Mouse (Mus musculus) regulatory T cell (primary cell): ENCODE data around the gene Atp23.

Experiments used
- in situ Hi-C: fragments of 300-600 bp; cut with MboI, MseI; formaldehyde crosslinking; loops from one replicate; pipeline ENCODE4 v1.15.1; 2025; ENCODE audit warnings: high pct_unique_total_duplicates

Atp23 gene

DNA sequence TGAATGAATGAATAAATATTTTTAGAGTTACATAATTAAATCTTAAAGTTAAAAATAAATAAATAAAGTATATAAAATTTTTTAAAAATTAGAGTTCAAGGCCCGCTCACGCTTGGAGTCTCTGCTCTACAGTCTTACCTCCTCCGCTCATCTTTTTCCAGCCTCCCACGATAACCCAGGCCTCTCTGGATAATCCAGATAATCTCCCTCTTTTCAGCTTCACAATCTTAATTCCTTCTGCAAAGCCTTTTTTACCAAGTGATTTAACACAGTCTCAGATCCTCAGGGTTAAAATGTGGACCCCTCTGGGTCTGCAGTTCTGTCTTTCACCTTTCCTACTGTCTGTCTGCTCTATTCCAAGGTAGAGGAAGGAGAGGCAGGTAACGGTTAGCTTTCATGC lies 13.1 kb upstream of the Atp23 start:
- in situ Hi-C loops = loop anchor here (10.0 kb wide), 1 partner anchor 121 kb away; the partner anchor contains the start of gene Tsfm

DNA sequence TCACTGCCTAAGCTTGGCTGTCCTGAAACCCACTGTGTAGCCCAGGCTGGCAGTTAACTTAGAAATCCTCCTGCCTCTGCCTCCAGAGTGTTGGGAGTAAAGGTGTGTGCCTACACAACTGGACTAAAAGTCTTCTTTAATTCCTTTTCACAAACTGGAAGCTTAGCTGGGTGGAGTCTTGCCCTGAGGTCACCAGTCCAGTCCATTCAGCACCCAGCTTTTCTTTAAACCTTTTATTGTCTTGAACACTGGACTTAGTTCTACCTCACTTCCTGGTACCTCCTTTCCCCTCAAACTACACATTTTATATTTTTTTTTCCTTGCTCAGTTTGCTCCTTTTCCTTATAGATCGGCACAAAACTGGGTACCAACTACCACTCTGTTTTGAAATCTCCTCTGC lies 10.3 kb upstream of the Atp23 start:
- in situ Hi-C loops = loop anchor here (10.0 kb wide), 1 partner anchor 123 kb away; the partner anchor contains the start of gene Tsfm

DNA sequence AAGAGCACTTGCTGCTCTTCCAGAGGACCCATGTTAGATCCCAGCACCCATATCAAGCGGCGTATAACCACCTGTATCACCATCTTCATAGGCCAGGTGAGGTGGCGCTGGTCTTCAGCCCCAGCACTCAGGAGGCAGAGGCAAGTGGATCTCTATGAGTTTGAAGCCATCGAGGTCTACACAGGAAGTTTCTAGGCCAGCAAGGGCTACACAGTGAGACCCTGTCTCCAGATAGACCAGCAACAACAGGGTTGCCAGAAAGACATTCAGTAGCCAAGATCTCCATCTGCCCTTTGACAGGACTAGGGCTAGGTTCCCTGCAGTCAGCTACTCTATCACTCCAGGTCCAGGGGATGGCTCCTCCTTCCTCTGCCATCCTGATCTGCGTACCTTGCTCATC lies 5.7 kb upstream of the Atp23 start:
- in situ Hi-C loops = no loop called here

GRCm38 (mm10) chr10:126905650-126906075 lies 4.5 kb upstream of the Atp23 start:
- in situ Hi-C loops = no loop called here

DNA sequence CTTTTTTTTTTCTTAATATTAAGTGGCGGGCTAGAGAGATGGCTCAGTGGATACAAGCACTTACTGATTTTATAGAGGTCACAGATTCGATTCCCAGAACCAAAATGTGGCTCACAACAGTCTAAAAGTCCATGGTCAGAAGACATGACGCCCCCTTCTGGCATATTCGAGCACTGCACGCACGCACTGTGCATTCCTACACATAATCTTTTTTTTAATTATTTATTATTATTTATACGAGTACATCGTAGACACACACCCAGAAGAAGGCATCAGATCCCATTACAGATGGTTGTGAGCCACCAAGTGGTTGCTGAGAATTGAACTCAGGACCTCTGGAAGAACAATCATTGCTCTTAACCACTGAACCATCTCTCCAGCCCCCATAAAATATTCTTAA lies 3.9 kb upstream of the Atp23 start:
- in situ Hi-C loops = no loop called here

GRCm38 (mm10) chr10:126904221-126904620 lies 3.1 kb upstream of the Atp23 start:
- in situ Hi-C loops = no loop called here

- in situ Hi-C loops = no loop called here
Measured at GRCm38 (mm10) chr10:126901488-126901843, 311 bp upstream of the Atp23 start.

DNA sequence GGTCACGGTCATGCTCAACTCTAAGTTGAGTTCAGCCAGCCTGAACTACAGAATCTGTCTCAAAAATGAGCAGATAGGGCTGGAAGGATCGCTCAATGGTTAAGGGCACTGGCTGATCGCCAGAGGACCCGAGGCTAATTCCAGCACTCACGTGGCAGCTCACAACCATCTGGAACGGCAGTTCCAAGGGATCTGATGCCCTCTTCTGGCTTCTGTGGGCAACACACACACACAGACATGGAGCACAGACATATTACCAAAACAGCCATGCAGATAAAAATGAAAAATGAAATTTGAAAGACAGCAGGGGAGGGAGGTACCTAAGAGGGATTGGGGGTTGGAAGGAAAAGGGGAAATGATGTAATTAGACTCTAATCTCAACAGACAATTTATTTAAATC lies 5.3 kb downstream of the Atp23 start:
- in situ Hi-C loops = no loop called here

DNA sequence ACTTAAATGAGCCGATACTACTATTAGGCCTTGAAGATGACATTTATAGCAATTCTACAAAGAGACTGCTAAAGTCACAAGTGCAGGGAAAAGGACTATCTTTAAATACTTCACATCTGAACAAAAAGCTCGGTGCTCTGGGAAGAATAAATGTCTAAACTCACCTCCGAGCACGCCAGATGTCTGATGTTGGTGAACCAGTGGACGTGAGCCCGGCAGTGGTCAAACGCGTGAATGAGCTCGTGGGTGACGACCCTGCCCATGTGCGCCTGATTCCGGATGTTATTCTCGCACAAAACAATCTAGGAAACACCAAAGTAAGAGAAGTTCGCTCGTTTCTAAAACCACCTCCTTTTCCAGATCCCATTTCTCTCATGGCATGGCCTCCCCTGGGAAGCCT lies 7.1 kb downstream of the Atp23 start:
- in situ Hi-C loops = no loop called here

GRCm38 (mm10) chr10:126893145-126893544 lies 8.0 kb downstream of the Atp23 start:
- in situ Hi-C loops = no loop called here

GRCm38 (mm10) chr10:126873755-126874154 lies 27.4 kb downstream of the Atp23 start:
- in situ Hi-C loops = no loop called here

GRCm38 (mm10) chr10:126872256-126872655 lies 28.9 kb downstream of the Atp23 start:
- in situ Hi-C loops = no loop called here

- in situ Hi-C loops = no loop called here
Measured at GRCm38 (mm10) chr10:126869372-126870318, 31.5 kb downstream of the Atp23 start.

DNA sequence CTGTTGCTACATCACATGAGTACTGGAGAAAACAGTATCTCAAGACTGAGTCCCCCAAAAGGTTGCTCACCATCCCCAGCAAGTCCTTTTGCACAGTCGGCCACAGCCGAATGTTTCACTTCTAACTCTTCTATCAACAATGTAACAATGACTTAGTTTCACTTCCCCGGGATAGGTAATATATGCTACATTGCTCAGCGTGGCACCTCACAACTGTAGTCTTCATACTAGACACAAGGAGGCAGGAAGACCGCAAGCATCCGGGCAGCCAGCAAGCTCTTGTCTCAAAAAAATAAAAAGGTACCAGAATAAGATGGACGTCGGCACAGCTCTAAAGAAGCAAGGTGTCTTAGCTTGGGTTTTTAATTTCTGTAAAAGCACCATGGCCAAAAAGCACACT lies 35.9 kb downstream of the Atp23 start:
- in situ Hi-C loops = no loop called here

- in situ Hi-C loops = no loop called here
Measured at GRCm38 (mm10) chr10:126862193-126862592, 39.0 kb downstream of the Atp23 start.

DNA sequence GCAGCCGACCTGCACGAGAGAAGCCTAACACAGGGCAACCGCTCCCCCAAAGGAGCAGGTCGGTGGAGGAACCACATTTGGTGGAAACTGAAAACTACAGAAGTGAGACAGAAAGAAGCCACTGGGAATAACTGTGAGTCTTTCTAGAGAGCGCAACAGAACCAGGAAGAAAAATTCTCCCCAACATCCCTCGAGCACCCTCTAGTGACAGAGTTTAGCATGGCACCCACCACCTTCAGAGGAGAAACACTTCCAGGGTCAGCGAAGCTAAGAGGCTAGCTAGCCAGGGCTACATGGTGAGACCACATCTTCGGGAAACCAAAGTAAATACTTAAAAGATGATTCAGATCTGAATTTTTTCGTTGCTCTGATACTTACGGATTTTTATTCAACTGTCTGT lies 47.9 kb downstream of the Atp23 start:
- in situ Hi-C loops = no loop called here

- in situ Hi-C loops = no loop called here
Measured at GRCm38 (mm10) chr10:126845309-126845911, 55.7 kb downstream of the Atp23 start.

GRCm38 (mm10) chr10:126844689-126845088 lies 56.5 kb downstream of the Atp23 start:
- in situ Hi-C loops = no loop called here

DNA sequence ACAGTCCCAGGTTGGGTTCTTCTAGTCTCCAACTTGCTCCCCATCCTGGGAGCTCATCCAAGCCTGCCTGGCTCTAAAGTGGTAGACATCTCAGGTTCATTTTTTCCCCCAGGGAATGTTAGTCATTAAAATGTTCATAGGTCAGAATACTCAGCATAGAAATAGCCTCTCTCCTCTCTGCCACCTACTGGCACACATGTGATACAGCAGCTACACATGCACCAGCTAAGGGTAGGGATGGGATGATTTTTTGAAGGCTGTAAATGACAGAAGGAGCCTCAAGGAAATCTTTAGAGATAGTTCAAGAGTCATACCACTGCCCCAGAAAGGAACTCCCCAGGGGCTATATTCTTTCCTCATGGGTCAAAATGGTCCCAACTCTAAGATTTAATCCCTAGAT lies 60.9 kb downstream of the Atp23 start:
- in situ Hi-C loops = no loop called here

- in situ Hi-C loops = no loop called here
Measured at GRCm38 (mm10) chr10:126833006-126833405, 68.1 kb downstream of the Atp23 start.

DNA sequence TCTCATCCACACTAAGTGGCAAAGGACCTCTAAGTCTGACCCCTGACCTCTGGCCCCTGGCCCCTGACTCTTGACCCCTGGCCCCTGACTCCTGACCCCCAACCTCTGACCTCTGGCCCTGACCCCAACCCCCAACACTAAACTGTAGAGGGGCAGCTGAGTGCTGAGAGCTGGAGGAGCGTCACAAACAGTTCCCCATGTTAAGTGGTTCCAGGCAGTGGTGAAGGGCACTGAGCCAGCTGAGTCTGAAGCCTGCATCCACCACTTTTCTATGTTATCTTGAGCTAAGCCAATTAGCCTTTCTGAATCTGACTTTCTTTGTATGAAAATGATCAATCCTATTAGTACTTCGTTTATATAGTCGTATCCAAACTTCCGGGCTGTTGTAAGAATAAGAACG lies 69.8 kb downstream of the Atp23 start:
- in situ Hi-C loops = no loop called here

GRCm38 (mm10) chr10:126828618-126829017 lies 72.5 kb downstream of the Atp23 start:
- in situ Hi-C loops = no loop called here
